Mouse (Mus musculus) erythroblast, adult 5-6 weeks (primary cell): ENCODE data around the gene Atp2a3. TPM values are rescaled to one million over a fixed set of nuclear protein-coding genes. Genes with fewer than 3 reads are reported as not detected.

ENCODE experiments used
- ATAC-seq: replicated peaks from 2 replicates; pipeline ENCODE4 v1.8.0; 2016; ENCODE audit warnings: moderate number of reproducible peaks, mild to moderate bottlenecking, moderate TSS enrichment, inconsistent platforms; ENCODE audit not compliant: poor library complexity, low FRiP score, severe bottlenecking
- total RNA-seq, 2 experiments: library from RNA; stranded (forward) in 1 of 2; stranded (reverse) in 1 of 2; fragments of 150-400 nt in 1 of 2; fragments of 200-764, 138-1000 nt in 1 of 2; gene quantifications; 2 replicates each; pipeline versions ENCODE4 v1.2.3 to v1.2.4; 2015 to 2017; ENCODE audit warnings: low replicate concordance in 2 of 2

Gene Atp2a3
- total RNA-seq, 2 experiments from 2014 or later, result 25.3 to 30.7 TPM

DNA sequence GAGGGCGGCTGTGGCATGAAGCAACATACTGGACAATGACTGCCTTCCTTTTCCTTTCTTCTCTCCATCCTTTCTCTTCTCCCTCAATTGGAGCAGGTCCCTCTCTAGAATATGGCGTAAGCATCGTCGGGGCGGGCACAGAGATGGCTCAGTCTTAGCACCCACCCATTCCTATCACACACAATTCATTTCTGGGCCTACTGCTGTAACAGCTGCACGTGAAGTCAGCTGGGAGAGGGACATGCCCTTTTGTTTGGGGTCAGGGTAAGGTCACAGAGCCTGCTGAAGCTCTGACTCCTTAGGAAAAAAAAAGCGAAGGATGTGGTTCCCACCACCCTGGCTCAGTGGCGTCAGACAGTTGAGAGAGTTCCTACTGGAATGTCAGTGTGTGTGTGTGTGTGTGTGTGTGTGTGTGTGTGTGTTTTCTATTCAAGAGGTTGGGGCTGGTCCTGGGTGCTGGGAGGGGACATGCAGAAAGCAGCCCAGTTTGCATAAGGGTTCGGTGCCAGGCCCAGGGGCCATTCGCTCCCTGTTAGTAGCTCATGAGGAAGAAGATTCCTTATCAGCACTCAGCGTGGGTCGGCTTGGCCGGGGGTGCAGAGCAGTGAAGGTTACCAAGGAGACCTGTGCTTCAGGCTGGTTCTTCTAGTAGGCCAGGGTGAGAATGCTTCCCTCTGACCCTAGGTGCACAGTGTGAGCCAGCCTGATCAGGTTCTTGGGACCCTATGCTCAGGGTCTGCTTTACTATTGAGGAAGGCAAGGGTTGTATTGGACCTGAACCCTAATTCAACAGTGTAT, 36.8 kb downstream of the Atp2a3 start:
- no peak for ATAC-seq

DNA sequence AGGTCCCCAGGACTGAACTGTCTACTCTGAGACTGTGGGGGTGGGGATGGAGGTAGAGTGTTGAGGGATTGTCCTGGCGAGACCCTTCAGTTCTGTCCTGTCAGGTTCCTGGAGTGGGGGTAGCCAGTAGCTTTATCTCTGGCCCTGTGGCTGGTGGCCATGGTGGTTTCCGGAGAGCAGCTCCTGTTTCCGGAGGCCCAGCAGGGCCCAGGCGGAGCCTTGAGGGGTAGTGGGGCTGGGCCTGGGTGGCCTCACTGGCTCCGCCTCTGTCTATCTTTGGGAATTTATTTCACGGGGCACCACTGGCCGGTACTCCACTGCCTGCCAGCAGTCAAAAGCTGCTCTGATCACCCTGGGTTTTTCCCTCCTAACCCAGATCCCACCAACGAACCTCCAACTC, 37.8 kb downstream of the Atp2a3 start, which contains the start of gene P2rx1:
Gene P2rx1, plus strand, starts transcription at position 333 of the 400 bp plus-strand sequence.
- no peak for ATAC-seq

DNA sequence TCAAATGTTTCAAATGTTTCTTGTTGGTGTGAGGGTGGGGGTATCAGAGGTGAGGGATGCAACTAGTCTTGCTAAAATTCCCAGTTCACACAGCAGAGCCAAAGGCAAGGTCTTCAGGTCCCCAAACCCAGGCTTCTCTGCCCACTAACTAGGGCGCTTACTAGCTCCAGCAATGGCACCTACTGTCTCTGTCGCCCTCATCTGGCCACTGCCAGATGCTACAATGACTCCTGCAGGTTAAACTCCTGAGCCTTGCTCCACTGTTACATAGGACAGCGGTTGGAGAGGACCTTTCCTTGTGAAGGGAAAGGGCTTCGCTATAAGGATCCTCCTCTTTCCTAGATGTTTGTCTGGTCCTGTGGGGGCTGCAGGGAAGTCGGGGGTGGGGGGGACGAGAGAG, 40.1 kb downstream of the Atp2a3 start:
- ATAC-seq, result no peak

DNA sequence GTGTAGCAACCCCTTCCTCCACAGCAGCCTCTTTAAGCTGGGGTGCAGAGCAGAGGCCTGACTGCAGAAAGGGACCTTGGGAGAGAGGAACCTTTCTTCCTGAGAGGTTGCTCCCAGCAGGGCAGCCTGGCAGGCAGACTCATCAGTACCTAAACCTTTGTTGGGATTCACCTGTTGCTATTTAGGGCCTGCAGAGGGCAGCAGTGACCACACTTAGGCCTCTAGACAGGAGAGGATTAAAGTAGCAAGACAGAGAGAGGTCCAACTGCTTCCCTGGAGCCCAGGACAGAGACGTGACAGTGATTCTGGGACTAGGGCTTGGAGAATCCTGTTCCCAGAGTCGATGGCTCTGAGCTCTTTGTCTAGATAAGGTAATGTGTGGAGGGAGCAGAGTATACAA, 45.4 kb downstream of the Atp2a3 start:
- no peak for ATAC-seq

DNA sequence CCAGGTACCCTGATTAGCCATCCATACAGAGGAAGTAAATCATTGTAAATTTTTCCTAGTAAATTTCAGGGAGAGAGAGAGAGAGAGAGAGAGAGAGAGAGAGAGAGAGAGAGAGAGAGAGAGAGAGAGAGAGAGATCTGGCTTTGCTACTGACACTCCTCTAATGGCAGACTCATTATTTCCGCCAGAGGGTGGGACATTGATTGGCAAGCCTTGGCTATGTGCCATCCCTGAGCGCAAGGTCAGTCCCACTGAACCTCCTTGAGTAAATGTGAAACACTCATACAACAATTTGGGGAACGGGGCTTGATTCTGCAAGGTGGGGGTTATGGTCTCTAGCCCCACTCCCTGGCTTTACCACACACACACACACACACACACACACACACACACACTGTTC, 46.1 kb downstream of the Atp2a3 start:
- ATAC-seq, result no peak

DNA sequence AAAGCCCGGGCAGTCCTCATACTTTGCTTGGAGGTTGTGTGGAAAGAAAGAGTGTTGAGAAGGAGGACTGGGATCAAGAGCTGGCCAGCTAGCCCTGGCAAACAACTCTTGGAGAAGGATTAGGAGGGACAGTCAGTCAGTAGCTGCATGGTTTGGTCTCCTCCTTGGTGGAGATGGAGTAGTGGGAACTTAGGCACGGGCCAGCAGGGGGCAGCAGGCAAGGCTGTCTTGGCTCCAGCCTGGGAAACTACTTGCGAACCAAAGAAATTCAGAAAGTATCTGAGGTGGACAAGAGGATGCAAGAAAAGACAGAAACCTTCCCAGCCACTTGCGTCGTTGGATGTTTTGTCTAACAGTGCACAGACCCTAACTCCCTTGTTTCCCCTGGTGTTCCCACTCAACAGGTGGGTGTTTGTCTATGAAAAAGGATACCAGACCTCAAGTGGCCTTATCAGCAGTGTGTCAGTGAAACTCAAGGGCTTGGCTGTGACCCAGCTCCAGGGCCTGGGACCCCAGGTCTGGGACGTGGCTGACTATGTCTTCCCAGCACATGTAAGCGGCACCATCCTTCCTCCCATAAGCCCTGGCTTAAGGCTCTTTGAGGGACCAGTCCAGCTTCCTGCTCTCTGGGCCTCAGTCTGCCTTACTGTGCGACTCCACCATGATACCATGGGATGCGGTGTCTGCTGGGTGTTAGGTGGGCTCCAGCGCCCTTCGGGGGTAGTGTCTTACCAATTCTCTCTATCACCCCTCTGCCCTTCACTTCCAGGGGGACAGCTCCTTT, 46.9 kb downstream of the Atp2a3 start:
- 0 out of 2 replicates have a peak, but pooled peaks have one; percentile 21 for ATAC-seq

DNA sequence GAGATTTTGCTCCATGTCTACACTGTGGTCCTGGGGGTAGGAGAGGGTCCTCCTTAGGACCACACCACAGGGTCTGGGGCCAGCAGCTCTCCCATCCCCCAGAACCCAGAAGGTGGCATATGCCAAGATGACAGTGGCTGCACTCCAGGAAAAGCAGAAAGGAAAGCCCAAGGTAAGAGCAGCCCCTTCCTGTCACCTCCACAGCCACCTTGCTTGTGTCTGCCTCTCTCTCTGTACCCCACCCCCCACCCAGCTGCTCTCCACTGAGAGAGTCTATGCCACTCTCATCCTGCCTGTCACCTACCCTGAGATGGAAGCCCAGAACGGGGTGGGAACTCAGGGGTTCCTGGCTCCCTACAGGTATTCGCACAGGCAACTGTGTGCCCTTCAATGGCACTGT, 47.9 kb downstream of the Atp2a3 start:
- ATAC-seq, result no peak

DNA sequence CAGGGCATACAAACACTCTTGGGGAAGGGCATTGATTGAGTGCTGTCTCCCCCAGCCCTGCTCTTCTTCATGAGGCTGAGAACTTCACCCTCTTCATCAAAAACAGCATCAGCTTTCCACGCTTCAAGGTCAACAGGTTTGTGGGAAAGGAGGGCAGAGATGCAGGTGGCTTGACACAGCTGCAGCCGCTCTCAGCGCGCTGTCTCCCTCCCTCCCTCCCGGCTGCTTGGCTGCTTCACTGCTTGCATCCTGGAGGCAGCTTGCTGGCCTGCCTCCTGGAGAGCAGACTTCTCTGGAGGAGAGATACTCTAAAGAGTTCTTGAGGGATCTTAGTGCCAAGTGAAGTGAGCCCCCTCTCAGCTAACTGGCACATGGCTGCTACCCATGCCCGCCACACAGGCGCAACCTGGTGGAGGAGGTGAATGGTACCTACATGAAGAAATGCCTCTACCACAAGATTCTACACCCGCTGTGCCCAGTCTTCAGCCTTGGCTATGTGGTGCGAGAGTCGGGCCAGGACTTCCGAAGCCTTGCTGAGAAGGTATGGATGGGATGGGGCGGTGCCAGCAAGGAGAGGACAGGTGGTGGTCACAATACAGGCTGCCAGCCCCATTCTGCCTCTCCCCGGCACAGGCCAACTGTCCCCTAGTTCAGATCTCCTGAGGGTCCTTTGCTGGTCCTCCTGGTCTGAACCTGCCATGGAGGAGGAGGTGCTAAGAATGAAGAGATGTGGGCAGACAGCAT, 48.7 kb downstream of the Atp2a3 start:
- no peak for ATAC-seq

DNA sequence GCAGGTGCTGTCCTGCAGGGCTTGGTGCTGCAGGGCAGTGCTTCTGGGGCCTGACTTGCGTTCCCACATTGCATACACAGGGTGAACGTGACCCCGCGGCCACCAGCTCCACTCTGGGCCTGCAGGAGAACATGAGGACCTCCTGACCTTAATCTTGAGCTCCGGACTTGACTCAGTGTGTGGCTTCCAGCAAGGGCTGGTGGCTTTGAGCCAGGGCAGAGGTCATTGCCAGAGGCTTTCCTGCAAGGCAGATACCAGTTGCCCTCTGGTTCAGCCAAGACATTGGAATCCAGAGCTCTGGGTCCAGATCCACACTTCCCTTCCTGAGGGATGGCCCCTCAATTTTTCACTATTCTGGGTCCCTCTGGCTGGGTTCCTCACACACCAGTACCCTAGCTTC, 53.0 kb downstream of the Atp2a3 start:
- no peak for ATAC-seq

DNA sequence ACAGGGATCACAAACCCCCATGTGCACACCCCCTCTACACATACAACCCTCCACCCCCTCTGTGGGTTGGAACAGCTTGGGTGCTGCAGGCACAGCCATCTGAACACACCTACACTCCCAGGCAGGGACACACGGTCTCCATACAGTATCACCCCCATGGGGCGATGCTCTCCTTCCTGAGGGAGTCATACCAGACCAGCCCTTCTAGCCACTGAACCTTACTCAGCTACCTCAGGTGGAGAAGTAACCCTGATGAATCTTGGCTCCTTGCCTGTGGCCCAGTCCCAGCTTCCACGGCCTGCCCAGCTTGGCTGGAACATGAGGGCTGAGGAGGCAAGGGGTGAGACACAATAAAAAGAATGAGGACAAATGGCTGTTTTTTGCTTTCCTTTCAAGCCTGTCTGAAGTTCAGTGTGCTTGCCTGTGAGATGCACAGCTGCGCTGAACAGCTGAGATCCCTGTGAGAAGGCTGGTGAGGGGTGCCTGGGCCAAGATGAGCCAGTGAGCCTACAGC, 53.9 kb downstream of the Atp2a3 start:
- ATAC-seq, result no peak

DNA sequence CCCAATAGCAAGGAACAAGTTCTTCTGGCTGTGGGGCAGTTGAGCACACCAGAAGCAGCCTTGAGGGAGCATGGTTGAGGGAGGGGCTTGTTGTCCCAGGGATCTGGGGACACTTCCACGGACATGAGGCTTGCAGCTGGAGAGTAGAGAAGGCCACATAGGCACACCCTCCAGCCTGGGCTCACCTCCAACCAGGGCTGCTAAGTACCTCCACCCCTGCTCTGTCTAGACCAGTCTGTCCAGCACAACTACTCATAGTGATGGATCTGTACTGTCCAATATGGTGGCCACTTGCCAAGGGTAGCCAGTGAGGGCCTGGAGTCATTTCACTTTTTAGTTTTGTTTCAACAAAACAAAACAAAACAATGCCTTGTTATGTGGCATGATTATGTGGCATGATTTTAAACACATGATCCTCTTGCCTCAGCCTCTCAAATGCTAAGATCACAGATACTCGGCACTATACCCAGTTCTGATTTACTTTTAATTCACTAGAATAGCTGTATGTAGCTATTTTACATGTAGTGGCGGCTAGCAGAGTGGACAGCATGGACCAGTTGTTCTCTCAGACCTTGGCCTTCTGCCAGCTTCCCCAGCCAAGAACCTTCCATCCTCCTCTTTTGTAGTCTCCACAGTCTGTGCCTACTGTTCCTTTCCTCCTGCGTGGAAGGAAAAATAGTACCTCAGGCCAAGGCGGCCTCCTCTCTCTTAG, 54.6 kb downstream of the Atp2a3 start:
- no peak for ATAC-seq

DNA sequence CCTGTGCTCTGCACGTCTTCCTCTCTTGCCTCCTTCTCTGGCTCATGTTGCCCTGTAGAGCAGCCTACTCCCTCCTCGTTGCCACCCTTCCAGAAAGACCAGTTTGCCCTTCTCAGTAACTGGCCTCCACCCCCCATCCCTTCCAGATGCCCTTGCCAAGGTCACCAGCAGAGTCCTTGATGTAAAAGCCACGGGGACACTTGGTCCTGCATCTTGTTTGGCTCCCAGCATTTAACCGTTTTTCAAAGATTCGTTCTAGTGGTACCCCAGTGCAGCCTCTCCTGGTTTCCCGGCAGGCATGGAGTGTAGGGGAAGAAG, 55.1 kb downstream of the Atp2a3 start:
- ATAC-seq, result no peak

DNA sequence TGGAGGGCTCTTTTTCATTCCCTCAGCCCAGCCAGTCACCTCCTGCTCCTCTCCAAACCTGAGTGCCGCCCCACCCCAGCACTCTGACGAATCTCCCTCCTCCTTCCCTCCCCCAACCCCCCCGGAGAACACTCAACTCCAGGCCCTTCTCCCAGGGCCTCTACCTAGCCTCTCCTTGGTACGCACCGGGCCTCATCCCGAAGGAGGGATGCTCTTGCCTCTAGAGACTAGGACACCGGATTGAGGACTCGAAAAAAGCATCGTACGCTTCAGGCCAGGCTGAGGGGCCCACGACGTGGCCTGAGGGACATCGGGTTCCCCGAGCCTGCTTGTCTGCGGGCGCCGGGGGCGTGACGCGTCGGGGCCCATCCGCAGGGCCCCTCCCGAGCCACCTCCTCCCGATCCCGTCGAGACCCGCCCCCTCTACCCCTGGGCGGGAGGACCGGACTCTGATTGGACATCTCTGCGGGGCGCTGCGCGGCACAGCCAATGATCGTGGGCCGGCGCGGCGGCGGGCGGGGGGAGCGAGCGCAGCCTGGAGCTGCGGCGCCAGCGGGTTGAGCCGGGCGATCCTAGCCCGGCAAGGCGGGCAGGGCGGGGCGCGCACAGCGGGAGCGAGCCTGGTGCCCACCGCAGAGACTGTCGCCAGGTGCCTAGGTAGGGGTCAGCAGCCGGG, 57.6 kb downstream of the Atp2a3 start, which contains the start of gene Camkk1:
Gene Camkk1, plus strand, starts transcription at position 538 of the 676 bp plus-strand sequence.
- ATAC-seq, result no peak; the same call in 1 of the 2 replicates

DNA sequence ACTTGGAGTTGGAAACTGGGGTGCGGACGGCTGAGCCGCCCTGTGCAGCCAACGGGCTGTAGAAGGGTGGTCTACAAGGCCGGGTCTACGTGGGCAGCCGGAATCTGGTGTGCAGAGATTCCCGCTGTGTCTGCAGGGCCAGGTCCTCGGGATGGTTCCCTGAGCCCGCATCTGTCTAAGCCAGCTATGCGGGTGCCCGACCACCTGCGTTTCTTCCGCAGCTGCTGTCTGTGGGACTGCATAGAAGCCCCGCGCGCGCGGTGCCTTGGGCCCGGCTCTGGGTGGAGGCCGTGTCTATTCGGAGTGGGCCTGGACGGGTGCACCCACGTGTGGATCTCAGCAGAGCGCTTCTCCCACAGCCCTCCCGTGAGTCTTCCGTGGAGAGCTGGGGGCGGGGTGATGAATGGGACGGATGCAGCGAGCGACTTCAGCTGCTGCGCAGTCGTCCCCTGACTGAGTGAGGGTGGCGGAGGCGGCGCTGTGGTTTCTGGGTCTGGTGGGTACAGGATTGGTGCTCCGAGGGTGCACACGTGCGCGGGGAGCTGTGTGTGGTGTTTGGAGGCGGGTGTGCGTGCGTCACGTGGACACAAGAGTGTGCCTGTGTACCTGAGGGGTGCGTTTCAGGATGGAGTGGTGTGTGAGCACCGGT, 58.3 kb downstream of the Atp2a3 start:
- no peak for ATAC-seq

DNA sequence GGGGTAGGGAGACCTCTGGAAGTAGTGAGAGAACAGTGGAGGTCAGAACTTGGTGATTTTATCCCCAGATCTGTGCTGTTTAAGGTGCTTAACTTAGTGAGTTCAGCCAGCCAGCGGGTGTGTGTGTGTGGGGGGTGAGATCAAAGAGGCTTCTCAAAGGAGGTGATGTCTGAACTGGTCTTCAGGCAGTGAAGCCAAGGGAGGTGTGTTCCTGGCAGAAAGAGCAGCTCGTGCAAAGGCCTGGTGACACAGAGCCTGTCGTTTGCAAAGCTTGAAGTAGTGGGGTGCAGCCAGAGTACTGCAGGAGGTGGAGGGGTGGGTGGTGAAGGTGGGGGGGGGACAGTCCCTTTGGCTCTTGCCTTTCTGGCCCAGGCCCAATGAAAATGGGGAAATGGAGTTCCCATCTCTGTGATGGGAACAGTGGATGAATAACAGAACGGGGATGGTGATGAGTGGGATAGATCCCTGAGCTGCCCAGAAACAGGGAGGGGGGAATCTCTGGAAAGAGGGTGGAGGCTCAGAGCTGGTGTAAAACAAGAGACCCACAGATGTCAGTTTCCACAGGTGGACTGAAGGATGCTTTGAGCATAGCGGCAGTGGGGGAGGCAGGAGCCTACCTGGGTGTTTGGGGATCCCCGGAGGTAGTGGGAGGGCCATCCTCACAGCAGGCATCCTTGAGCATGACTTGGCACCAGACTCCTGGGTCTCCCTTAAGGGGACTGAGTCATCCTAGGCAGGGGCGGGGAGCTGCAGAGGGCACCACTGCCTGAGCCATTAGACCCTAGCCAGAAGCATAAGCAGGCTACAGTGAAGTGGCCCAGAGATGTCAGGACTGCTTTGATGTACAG, 60.2 kb downstream of the Atp2a3 start:
- no peak for ATAC-seq

DNA sequence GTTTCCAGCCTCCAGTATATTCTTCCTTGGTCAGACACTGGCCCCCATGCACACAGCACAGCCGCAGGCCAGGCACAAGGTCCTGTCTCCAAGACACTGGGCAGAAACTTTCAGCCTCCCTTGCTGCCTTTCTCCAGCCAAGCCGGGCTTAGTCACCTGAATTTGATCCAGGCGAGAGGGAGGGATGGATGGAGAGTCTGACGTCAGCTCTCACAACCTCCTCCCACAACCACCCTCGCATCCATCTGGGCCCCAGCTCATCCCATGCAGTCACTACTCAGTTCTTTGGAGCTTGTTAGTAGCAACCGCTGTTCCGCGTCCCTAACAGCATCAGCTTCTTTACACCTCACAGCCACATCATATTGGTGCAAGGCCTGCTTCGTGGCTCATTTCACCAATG, 62.1 kb downstream of the Atp2a3 start:
- ATAC-seq, result no peak

DNA sequence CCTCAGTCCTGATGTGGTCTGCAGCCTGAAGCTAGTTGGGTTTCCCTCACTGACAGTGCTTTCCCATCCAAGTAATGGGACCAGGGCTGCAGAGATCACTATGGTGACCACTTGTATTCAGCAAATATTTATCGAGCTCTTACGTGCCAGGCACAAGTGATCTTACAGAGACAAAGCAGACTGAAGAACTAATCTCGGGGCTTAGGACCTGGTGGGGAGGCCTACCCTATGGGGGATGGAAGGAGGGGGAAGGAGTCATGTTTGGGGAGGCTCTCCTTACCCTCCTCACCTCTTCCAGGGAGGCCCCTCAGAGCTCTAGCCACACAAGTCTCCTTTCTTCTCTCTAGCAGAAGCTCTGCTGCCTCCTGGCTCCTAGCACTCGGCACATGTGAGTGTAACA, 62.9 kb downstream of the Atp2a3 start:
- ATAC-seq, result no peak
